Mouse (Mus musculus): ENCODE results near the gene Bcor.

GRCm38 (mm10) chrX:12155068-12155840 lies 4.9 kb downstream of the Bcor start:
- TF ChIP-seq POLR2A (IDR thresholded peaks at IDR 0.05; ENCODE audit: insufficient read depth, low read length) (no peak), EP300 (IDR thresholded peaks at IDR 0.05; ENCODE audit: insufficient read depth, low read depth, low read length) (no peak)

All from ES-Bruce4 (cell line).